Mouse (Mus musculus) limb, embryonic 10.5 days (tissue): ENCODE measurements around the gene Agbl4. TPM values are rescaled to one million over a fixed set of nuclear protein-coding genes. Genes with fewer than 3 reads are reported as not detected.

Experiments
- DNase-seq: peaks from one replicate; pipeline ENCODE4 v3.0.0-alpha.2; 2017; ENCODE audit warnings: low spot score
- H3K27ac ChIP-seq: fragments of 300-500 bp; sonication (generic); 2 replicates; pipeline ENCODE4 v1.5.1; 2016; ENCODE audit warnings: mild to moderate bottlenecking
- H3K27me3 ChIP-seq: fragments of 300-500 bp; sonication (generic); 2 replicates; pipeline ENCODE4 v1.6.1; 2016; ENCODE audit warnings: low read depth, mild to moderate bottlenecking; ENCODE audit not compliant: poor library complexity, severe bottlenecking
- H3K36me3 ChIP-seq: fragments of 300-500 bp; sonication (generic); 2 replicates; pipeline ENCODE4 v1.6.1; 2016; ENCODE audit warnings: mild to moderate bottlenecking, moderate library complexity
- H3K4me1 ChIP-seq: fragments of 300-500 bp; sonication (generic); 2 replicates; pipeline ENCODE4 v1.6.1; 2016
- H3K4me3 ChIP-seq: fragments of 300-500 bp; sonication (generic); 2 replicates; pipeline ENCODE4 v1.5.1; 2016; ENCODE audit warnings: mild to moderate bottlenecking, moderate library complexity
- H3K9me3 ChIP-seq: fragments of 300-500 bp; sonication (generic); replicated peaks from 2 replicates; pipeline ENCODE4 v1.6.1; 2016; ENCODE audit warnings: mild to moderate bottlenecking
- WGBS: fragments of 180-500 bp; shearing (Covaris S2); methylation state at CpG from one replicate; pipeline ENCODE4 v1.1.7; 2016; 5-methylcytosine and 5-hydroxymethylcytosine counted together
- polyA plus RNA-seq: library from polyadenylated mRNA; unstranded; fragments of >200 nt; fragmentation: Nextera tagmentation; extraction: Ambion mirVana; gene quantifications from 2 replicates; pipeline ENCODE4 v1.2.1, GENCODE M21; 2016

Gene Agbl4
- polyA plus RNA-seq, 1 experiment from 2014 or later = not detected

- no peak for DNase-seq
- Histone ChIP-seq H3K9me3 (no peaks in the 10 kb centered on the region), H3K4me1 (no peaks in the 10 kb centered on the region), H3K4me3 (no peak overlapping the region), H3K27me3 (no peaks in the 10 kb centered on the region), H3K36me3 (no peaks in the 10 kb centered on the region), H3K27ac (no peak overlapping the region)
- WGBS = 73% methylated on average over 3 of the region's 3 CpGs
Measured at GRCm38 (mm10) chr4:111308572-111309288, 911.3 kb downstream of the Agbl4 start.

- Histone ChIP-seq H3K4me3 (no peak overlapping the region), H3K36me3 (no peaks in the 10 kb centered on the region), H3K27me3 (no peaks in the 10 kb centered on the region), H3K27ac (no peak overlapping the region), H3K4me1 (peaks cover 7% of the 10 kb centered on the region), H3K9me3 (no peaks in the 10 kb centered on the region)
- WGBS = 92% methylated on average over 11 of the region's 11 CpGs
- no peak for DNase-seq
Measured at GRCm38 (mm10) chr4:111327094-111327493, 929.6 kb downstream of the Agbl4 start.

- 75% methylated on average over 11 of the region's 11 CpGs for WGBS
- Histone ChIP-seq H3K27ac (no peak overlapping the region), H3K4me3 (no peak overlapping the region), H3K27me3 (no peaks in the 10 kb centered on the region), H3K36me3 (no peaks in the 10 kb centered on the region), H3K9me3 (no peaks in the 10 kb centered on the region), H3K4me1 (peaks cover 7% of the 10 kb centered on the region)
- no peak for DNase-seq
Measured at GRCm38 (mm10) chr4:111327760-111328373, 930.4 kb downstream of the Agbl4 start.

- 88% methylated on average over 4 of the region's 4 CpGs for WGBS
- Histone ChIP-seq H3K9me3 (no peaks in the 10 kb centered on the region), H3K27me3 (no peaks in the 10 kb centered on the region), H3K27ac (no peak overlapping the region), H3K36me3 (no peaks in the 10 kb centered on the region), H3K4me3 (no peak overlapping the region), H3K4me1 (peaks cover 7% of the 10 kb centered on the region)
- DNase-seq = no peak
Measured at GRCm38 (mm10) chr4:111329501-111329900, 932.0 kb downstream of the Agbl4 start.

GRCm38 (mm10) chr4:111332864-111333263 is 935.4 kb downstream of the Agbl4 start:
- Histone ChIP-seq H3K27ac (no peak overlapping the region), H3K4me3 (no peak overlapping the region), H3K9me3 (no peaks in the 10 kb centered on the region), H3K4me1 (peaks cover 7% of the 10 kb centered on the region), H3K36me3 (no peaks in the 10 kb centered on the region), H3K27me3 (no peaks in the 10 kb centered on the region)
- 80% methylated on average over 4 of the region's 4 CpGs for WGBS
- DNase-seq = no peak

GRCm38 (mm10) chr4:111349965-111350364 is 952.5 kb downstream of the Agbl4 start:
- no peak for DNase-seq
- peaks cover 33% of the 10 kb centered on the region for H3K4me1 ChIP-seq
- 0 out of 2 replicates have a peak overlapping the region, but pooled peaks have one; percentile 48 for H3K27ac ChIP-seq
- WGBS = 41% methylated on average over 4 of the region's 4 CpGs
- H3K9me3 ChIP-seq = no peaks in the 10 kb centered on the region
- H3K4me3 ChIP-seq = no peak overlapping the region
- no peaks in the 10 kb centered on the region for H3K36me3 ChIP-seq
- no peaks in the 10 kb centered on the region for H3K27me3 ChIP-seq

GRCm38 (mm10) chr4:111350615-111351525 is 953.4 kb downstream of the Agbl4 start:
- Histone ChIP-seq H3K36me3 (no peaks in the 10 kb centered on the region), H3K27ac (peak overlapping the region; percentile 72), H3K27me3 (no peaks in the 10 kb centered on the region), H3K4me3 (no peak overlapping the region), H3K9me3 (no peaks in the 10 kb centered on the region), H3K4me1 (peaks cover 35% of the 10 kb centered on the region)
- WGBS = 56% methylated on average over 6 of the region's 6 CpGs
- no peak for DNase-seq

- Histone ChIP-seq H3K4me3 (no peak overlapping the region), H3K27ac (peak overlapping the region; percentile 58; the same call in 1 of the 2 replicates), H3K36me3 (no peaks in the 10 kb centered on the region), H3K4me1 (peaks cover 28% of the 10 kb centered on the region), H3K27me3 (no peaks in the 10 kb centered on the region), H3K9me3 (no peaks in the 10 kb centered on the region)
- DNase-seq = no peak
- WGBS = 16% methylated on average over 4 of the region's 4 CpGs
Measured at GRCm38 (mm10) chr4:111356584-111357115, 959.2 kb downstream of the Agbl4 start.

GRCm38 (mm10) chr4:111357176-111357575 is 959.7 kb downstream of the Agbl4 start:
- DNase-seq = peak; percentile 42
- peaks cover 28% of the 10 kb centered on the region for H3K4me1 ChIP-seq
- H3K9me3 ChIP-seq = no peaks in the 10 kb centered on the region
- H3K36me3 ChIP-seq = no peaks in the 10 kb centered on the region
- H3K27me3 ChIP-seq = no peaks in the 10 kb centered on the region
- 13% methylated on average over 3 of the region's 3 CpGs for WGBS
- H3K4me3 ChIP-seq = no peak overlapping the region
- H3K27ac ChIP-seq = peak overlapping the region; percentile 25; the same call in 1 of the 2 replicates

- H3K27me3 ChIP-seq = no peaks in the 10 kb centered on the region
- H3K9me3 ChIP-seq = no peaks in the 10 kb centered on the region
- no peak overlapping the region for H3K4me3 ChIP-seq
- WGBS = 91% methylated on average over 2 of the region's 2 CpGs
- H3K4me1 ChIP-seq = no peaks in the 10 kb centered on the region
- H3K36me3 ChIP-seq = no peaks in the 10 kb centered on the region
- no peak overlapping the region for H3K27ac ChIP-seq
- no peak for DNase-seq
Measured at GRCm38 (mm10) chr4:111364199-111364598, 966.7 kb downstream of the Agbl4 start.

GRCm38 (mm10) chr4:111367771-111368170 is 970.3 kb downstream of the Agbl4 start:
- Histone ChIP-seq H3K4me1 (no peaks in the 10 kb centered on the region), H3K36me3 (no peaks in the 10 kb centered on the region), H3K27ac (no peak overlapping the region), H3K9me3 (no peaks in the 10 kb centered on the region), H3K4me3 (no peak overlapping the region), H3K27me3 (no peaks in the 10 kb centered on the region)
- WGBS = 88% methylated on average over 2 of the region's 2 CpGs
- no peak for DNase-seq

- no peaks in the 10 kb centered on the region for H3K27me3 ChIP-seq
- H3K4me1 ChIP-seq = no peaks in the 10 kb centered on the region
- no peaks in the 10 kb centered on the region for H3K36me3 ChIP-seq
- no peaks in the 10 kb centered on the region for H3K9me3 ChIP-seq
- no peak overlapping the region for H3K4me3 ChIP-seq
- no peak overlapping the region for H3K27ac ChIP-seq
- no peak for DNase-seq
Measured at GRCm38 (mm10) chr4:111377159-111377558, 979.7 kb downstream of the Agbl4 start.
